Mouse (Mus musculus): ENCODE results near the gene Slc26a10.

DNA sequence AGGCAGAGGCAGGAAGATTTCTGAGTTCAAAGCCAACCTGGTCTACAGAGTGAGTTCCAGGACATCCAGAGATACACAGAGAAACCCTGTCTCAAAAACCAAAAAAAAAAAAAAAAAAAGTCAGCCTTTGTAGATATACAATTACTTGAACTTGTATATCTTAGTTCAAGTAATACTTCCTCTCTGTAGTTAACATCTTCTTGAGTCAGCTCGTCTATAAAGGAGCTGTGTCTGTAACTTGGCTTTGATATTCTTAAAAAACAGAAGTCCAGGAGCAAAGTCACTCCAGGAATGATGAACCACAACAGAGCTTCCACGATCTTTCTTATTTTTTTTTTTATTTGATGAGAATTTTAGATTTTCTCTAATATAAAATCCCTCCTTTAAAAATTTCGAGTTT is 19.7 kb downstream of the Slc26a10 start:
- TF ChIP-seq TAL1 (IDR thresholded peaks at IDR 0.05; ENCODE audit: low read length) = no peak
- TF ChIP-seq GATA1 (IDR thresholded peaks at IDR 0.05; ENCODE audit: low read length) = no peak

All from erythroblast, embryonic 14.5 days (primary cell).